Mouse (Mus musculus) ES-CJ7 (cell line): ENCODE data around the gene Tmem63c.

ENCODE experiments used
- DNase-seq: peaks from one replicate; pipeline ENCODE4 v3.0.0; 2011; ENCODE audit warnings: low read depth, low spot score

The Tmem63c gene

DNA sequence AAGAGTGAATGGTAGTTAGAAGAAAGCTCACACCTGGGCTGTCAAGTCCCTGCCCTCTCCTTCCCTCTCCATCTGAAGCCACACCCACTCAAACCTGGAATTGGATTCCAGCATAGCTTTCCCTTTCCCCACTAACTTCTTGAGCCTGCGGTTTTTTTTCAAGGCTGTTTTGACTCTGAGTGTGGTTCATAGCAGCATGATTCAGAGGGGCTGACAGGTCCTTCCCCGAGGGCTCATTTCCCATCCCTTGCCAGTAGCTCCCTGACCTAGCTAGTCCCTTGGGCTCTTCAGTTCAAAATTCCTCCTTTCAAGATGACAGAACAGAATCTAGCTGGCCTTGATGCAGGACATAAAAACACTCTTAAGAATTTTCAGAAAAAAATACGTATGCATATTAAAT is 26.4 kb downstream of the Tmem63c start:
- no peak for DNase-seq

DNA sequence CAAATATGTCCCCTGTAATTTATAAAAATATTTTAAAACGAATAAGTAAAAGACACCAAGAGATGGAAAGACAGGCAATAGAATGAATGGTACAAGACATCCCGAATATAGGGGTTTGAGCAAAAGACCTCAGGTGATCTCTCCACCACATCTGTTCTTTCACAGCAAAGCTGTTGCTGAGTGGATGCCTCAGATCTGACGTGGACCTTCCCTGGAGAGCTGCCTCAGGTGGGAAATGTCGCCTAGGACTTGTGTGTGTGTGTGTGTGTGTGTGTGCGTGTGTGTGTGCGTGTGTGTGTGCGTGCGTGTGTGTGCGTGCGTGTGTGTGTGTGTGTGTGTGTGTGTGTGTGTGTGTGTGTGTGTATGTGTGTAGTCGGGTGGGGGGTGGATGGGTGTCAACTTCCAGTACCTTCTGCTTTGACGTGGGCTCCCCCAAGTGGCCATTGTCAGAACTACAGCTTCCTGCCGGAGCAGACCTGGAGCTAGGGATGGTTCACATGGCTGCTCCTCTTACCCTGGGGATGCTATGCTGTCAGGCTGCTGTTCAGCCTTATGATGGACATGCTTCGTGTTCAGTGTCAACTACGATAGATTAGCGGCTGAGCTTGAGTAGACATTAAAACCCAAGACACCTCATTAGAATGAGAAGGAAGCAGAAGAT is 31.7 kb downstream of the Tmem63c start:
- peak; percentile 68 for DNase-seq

DNA sequence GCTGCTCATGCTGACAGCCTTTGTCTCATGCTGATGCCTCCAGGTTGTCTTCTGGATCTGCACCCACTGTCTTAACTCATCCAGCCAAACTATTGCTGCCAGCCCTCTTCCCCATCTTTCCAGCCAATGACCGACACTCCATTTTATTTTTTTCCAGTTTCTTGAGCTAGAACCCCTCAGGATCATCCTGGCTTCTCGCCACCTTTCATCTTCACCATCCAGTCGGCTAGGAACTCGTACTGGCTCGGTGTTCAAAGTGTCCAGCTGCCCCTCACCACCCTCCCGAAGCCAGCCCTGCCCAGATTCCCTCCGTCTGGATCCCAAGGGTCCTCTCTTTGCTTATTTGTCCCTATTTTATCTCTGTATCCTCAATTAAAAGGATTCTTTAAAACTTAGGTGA is 33.7 kb downstream of the Tmem63c start:
- DNase-seq = no peak

DNA sequence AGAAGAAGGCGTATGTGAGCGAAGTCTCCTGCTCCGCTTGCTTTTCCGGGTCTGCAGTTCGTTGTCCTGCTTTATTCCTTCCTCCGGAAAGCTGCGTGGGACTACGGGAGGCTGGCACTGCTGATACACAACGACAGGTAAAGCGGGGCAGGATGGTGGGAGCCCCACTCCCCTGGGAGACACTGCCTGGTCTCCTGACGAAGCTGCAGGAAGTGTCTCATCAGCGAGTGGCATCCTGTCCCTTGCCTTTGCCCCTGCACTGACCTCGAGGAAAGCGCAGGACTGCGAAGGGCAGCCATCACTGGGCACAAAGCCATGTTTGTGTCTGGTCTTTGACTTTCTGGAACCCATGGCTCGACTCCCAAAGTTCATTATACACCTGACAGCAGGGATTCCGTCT is 35.9 kb downstream of the Tmem63c start:
- DNase-seq = no peak

DNA sequence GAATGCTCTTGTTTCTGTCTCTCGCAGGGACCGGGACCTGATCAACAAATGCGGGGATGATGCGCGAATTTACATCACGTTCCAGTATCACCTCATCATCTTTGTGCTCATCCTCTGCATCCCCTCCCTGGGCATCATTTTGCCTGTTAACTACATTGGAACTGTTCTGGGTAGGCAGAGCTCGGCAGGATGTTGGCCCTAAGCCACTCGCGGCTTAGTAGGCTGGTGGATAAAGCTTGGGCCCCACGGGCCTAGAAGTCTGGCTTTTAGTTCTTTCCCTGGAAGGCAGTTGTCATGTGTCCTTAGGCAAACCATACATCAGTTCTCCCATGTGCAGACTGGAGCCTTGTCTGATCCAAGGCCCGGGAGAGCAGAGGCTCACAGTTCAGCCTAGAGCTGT is 44.3 kb downstream of the Tmem63c start:
- no peak for DNase-seq

DNA sequence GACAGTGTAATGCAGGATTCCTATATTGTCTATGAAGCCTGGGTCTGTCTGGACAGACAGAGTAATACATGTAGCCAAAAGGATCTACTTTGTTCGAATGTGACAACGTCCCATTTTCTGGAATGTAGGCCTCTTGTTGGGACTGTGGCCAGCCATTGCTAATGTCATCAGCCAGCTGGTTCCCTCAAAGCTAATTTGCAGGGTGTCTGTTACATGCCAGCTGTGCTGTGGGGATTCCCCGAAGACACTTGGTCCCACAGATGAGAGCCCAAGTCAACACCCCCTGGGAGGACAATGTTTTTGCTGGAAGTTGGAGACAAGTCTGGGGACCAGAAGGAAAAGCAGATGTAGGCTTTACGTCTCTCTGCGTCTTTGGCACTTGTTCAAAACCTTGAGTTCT is 45.3 kb downstream of the Tmem63c start:
- DNase-seq = no peak

DNA sequence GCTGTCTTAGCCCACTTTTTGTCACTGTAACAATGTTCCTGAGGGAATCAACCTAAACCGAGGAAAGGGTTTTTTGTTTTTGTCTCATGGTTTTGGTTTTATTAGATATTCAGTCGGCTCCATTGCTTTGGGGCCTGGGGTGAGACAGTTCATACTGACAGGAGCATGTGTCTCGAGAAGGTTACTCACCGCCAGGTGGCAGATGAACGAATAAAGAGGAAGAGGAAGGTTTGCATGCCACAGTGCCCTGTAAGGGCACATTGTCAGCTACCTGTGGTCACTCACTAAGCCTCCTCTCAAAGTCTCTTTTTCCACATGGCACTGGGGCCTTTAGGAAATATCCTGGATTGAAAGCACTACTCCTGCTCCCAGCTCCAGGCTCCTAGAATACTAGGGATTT is 49.4 kb downstream of the Tmem63c start:
- DNase-seq = no peak

DNA sequence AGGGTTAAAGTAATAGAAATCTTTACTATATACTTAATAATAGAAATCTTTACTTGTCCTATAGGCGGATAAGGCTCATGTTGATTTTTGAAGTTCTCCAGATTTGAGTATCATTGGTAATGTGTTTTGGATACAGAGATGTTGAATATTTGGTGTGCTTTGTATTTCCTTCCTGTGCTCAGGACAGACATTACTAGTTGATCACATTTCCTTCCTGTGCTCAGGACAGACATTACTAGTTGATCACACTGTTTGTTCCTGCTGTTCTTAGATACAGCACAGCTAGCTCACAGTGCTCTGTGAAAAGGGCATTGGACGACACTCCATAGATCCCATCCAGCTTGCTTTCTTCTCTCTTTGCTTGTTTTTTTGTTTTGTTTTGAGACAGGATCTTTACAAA is 55.5 kb downstream of the Tmem63c start:
- DNase-seq = peak; percentile 41

DNA sequence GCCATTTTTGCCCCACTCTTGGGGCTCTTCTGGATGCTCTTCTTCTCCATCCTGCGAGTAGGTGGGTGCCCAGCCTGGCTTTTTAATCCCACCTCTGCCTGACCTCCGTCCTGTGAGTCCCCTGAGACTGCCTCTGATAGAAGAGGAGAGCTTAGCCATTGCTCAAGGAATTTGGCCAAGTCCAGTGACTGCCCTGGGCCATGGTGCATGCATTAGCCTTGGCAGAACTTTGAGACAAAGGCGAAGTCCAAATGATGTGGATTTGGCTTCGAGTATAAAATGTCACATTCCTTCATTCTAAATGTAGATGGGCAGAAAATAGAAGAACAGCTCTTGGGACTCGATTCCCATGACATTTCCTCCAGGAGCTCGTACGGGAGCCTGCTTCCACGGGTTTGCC is 61.7 kb downstream of the Tmem63c start:
- DNase-seq = no peak

DNA sequence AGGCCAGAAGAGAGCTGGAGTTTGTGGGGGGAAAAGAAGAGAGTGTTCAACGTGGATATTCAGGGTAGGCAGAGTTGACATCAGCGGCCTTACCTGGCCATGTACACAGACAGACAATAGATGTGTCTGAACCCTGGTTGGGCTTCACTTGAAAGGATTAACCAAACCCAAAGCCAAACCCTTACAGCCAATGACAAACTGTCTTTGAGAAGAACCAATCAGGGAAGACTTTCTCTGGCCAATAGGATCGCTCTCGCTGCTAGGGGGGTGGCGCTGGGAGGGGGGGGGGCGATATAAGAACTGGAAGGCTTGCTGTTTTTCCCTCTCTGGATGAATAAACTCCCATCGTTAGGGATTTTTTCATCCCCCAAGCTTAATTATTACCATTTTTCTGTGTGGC is 66.1 kb downstream of the Tmem63c start:
- DNase-seq = peak; percentile 43

DNA sequence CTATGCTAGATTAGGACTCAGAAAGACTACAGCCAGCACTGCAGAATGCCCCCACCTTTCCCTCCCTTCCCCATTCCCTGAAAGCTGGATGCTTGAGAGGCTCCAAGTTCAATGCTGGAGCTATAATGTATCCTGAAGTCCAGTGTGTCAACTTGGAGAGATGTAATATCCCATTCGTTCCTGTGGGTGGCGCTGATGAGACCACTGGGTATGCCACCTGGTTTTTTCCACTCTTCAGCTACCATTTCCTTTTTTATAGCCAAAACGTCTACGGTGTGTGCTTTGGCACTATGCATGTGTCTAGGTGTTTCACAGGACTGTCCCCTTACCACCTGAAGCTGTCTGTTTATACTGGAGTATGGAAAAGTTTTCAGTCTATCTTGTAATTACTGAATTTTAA is 67.2 kb downstream of the Tmem63c start:
- DNase-seq = peak; percentile 64

DNA sequence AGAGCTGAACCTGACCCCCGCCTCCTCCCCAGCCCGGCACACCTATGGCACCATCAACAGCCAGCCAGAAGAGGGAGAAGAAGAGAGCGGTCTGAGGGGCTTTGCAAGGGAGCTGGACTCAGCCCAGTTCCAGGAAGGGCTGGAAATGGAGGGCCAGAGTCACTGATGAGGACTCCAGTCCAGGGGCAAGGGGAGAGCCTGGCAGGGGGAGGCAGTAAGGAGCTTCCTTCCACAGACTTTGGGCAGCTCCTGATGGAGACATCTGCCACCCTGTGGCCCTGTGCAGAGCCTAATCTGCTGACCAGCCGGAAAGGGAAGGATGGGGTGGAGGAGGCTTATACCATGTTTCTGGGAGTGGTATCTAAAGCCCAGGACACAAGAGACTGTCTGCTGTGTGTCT is 68.1 kb downstream of the Tmem63c start:
- no peak for DNase-seq

DNA sequence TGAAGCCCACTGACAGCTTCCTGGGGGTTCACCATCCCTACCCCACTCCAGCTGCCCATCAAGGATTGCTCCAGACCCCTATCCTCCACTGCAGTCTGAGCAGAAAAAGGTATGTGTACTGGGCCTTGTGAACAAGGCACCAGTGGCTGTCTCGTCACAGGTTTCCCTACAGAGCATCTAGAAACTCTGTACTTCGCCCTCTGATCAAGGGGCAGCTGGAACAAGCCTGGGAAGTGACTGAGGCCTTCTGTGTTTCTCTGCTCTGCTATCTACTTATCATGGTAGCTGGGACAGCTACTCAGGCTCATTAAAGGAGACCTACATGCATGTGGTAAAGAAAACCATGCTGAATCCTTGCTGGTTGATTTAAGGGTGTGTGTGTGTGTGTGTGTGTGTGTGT is 68.6 kb downstream of the Tmem63c start:
- DNase-seq = no peak

DNA sequence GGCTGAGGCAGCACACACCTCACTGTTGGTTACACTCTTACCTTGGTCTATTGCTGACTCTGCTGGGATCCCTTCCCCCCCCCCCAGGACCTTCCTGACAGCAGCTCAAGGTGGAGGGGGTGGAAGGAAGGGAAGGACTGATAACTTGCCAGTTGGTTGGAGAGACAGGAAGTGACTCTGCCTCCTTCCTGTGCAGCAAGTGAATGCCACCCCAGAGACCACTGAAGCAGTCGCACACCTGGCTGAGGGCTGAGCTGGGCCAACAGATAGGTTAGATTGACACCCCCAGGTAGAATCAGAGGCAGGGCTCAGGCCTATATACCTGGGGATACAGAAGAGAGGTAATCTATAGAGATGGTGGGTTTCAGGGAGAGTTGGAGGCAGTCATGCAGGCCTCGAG is 70.8 kb downstream of the Tmem63c start:
- no peak for DNase-seq

DNA sequence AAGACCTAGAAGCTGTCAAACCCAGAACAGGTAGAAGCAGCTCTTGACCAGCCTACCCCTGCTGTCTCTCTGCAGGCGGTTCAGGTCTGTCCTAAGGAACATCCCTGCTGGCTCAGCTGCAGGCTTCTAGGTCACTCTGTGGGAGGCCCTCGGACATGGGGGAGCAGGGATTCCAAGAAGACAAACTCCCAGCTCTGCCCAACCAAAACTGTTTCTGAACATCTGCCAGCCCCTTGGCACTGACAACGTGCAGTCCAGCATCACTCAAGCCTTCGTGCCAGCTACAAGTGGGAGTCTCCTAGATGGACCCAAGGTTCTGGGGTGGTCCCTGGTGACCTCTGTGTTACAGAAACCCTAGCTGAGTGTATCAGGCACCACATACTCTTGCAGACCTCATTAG is 72.1 kb downstream of the Tmem63c start:
- DNase-seq = no peak

DNA sequence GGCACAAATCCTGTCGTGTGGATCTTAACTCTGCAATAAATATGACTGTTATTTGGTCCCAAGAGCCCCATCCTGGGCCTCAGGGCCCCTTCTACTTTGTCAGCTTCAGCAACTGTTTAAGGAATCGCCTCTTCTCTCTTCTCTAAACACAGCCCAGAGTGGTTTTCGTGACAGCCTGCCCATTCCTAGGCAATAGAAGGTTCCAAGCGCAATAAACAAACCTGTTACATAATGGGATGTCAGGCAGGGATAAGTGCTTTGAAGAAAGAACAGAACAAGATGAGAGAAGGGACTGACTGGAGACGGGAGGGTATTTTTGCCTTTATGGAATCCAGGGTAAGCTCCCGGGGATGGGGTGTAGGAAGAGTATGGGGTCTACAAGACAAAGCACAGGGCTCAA is 72.5 kb downstream of the Tmem63c start:
- no peak for DNase-seq

DNA sequence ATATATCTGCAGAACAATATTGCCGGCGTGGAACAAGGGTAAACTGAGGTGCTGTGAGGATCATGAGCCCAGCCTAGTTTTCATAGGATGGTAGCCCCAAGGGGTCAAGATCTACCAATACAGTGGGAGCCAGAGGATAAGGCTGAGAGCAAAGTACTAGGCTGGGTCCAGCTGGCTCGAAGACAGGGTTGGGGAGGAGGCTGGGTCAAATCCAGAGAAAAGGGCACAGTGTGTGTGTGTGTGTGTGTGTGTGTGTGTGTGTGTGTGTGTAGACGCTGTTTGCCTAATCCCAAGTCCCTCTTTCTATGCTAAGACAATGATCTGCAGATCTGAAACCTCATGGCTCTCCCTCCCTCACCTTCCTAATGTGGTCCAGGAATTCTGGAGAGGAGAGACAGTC is 79.2 kb downstream of the Tmem63c start:
- DNase-seq = no peak

DNA sequence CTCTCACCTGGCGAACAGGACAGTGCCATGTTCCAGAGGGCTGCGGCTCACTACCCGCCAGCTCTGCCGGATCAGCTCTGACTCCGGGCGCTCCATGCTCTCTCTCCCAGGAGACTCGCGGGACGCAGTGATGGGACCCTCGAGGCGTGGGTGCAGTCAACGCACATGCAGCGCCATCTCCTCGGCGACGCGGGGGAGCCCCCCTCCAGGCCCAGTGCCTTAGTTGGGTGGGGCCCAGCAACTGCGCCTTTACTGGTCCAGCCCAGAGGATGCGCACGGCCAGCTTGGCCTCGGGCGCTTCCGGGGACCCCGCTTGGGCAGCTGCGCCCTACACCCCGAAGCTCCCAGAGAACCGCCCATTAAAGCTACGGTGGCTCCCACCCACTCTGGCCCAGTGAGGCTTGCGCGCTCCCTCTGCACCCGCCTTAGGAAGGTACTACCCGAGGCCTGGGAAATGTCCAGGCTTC is 81.1 kb downstream of the Tmem63c start, which contains the start of gene Ngb:
Gene Ngb, minus strand, starts transcription at position 375 of the 467 bp plus-strand sequence.
- DNase-seq = peak; percentile 11

DNA sequence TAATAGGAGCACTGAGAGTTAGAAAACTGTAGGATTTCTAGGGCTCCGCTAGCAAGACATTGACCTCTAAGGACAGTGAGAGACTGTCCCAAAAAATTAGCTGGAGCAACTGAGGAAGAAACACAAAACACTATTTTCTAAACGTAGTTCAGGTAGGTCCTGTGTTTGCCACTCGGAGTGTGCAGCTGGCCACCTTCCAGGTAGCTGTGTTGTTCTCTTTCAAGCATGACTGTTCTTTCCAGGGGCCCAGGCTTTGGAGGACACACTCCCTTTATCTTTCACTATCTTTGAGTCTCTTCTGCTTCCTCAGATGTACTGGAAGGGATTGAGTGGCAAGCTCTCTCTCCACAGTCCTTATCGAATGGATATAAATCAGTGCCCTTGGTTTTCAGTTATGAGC is 82.3 kb downstream of the Tmem63c start:
- no peak for DNase-seq

DNA sequence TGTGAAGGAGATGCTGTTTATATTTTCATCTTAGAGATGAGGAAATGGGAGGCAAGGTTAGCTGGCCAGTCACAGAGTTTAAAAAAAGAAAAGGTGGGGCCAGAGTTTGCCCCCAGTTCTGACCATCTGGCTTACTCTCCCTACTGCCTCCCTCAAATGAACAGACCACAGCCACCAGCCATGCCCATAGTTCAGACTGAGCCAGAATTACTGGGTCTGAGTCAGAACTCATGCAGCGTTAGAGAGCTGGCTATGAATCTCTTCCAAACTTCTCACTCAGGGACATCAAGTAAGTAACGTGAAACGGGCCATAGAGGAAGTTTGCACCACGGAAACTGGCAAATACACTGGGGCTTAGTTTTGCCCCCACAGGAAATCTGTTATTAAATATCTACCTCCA is 83.7 kb downstream of the Tmem63c start:
- DNase-seq = no peak

DNA sequence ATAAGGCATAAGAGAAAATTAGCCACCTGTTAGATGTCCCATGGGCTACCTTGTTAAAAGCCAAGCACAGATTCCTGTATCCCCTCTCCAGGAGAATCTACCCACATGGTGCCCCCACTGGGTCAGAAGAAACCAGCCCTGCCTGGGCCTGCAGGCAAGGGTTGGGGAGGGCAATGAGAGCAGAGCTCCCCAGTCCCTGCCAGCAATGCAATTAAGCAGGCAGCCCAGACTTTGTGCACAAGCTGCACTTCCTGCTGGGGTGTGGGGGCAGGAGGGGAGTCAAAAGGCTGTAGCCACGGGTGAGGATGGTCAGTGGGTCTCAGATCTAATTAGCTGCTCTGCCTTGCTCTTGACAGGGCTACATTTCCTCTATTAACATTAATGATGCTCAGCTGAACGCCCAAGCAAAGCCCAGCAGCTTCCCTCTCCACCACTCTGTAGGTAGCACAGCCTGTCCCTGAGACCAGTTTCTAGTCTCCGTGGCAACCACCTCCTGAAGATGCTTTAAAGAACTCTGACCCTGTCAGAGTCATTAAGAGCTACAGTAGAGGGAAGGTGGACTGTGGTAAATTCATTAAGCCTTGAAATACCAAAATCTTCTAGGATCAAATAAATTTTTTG is 86.3 kb downstream of the Tmem63c start:
- no peak for DNase-seq

DNA sequence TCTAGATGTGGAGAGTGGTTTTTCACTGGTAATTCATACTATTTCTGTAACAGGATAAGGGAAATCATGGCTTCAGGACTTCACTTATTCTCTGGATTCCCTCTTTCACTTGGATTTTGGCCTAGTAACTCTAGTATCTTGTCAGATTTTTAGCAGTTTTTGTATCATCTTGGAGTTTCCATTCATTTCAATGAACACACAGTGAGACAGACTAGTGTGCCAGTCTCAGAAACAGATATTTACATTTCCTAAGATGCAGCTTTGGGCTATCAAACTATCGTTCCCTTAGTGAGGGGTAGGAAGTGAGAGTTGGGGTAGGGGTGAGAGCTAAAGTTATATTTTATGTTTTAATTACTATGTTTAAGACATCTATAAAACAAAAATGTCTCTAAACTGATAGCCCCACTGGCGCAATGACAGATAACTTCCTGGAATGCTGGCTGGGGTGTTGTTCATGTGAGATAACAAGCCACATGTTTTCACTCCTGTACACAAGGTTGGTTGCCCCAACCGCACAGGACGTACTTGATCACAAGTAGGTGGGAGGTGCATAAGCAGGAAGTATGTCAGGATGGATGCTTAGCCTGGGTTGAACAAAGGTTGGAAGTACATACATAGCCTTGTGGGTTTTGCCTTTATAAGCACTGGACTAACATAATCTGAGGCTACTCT is 100.9 kb downstream of the Tmem63c start:
- no peak for DNase-seq

DNA sequence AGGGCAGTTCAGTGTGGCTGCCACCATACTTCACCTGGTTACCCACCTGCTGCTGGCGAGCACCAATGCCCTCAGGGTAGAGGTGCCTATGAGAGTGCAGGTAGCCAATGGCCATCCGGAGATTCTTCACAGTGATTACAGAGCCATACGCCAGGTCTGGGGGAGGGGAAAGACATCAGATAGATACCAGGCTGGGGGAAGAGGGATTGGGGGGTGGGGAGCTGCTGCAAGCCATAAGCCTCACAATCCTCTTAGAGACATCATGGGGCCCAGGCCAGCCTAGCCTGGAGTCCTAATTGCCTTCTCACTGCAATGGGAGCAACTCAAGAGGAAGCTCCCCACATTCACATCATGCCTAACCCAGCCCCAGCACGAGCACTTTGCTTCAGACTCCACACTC is 106.1 kb downstream of the Tmem63c start:
- no peak for DNase-seq
